Mouse (Mus musculus): ENCODE data around the gene Dydc1.
"Not testable (repeated sequence)": the region's sequence is repeated elsewhere in the genome, so short reads cannot be mapped to it uniquely, and the experiment has no call there.

The Dydc1 gene

DNA sequence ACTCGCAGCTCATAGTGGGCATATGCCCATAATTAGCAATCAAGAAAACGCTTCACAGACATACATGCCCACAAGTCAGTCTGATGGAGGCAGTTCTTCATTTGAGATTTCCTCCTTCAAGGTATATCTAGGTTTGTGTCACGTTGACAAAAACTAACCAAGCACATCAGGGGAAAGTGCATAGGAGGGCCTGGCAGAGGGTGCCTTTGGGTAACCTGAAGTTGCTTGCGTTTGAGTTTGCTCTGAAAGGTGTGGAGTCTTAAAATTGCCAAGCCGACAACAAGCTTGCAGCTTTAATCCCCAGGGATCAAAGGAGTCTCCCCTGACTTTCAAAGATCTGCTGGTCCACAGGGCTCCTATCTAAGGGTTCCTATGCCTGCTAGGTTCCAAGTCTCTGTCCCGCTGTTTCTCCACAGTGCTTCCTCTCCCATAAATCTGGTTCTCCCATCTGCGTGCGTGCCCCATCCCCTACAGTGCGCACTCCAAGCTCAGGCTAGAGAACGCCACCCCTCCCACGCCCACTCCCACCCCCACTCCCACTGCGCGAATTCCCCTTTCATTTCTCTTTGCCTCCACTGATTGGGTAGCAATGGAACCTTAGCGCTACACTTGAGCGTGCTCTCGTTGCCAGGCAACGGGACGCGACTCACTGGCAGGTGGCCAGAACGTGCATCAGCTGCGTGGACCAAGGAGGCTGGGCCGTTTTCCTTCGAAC, at the start of gene Dydc1:
Gene Dydc1 (plus strand): TSS at position 683 of the 715 bp plus-strand sequence.
- no peak for DNase-seq (ENCODE audit: low spot score)

GRCm38 (mm10) chr14:41025087-41025486, 47.6 kb upstream of the Dydc1 start:
- DNase-seq (ENCODE audit: low spot score): no peak

DNA sequence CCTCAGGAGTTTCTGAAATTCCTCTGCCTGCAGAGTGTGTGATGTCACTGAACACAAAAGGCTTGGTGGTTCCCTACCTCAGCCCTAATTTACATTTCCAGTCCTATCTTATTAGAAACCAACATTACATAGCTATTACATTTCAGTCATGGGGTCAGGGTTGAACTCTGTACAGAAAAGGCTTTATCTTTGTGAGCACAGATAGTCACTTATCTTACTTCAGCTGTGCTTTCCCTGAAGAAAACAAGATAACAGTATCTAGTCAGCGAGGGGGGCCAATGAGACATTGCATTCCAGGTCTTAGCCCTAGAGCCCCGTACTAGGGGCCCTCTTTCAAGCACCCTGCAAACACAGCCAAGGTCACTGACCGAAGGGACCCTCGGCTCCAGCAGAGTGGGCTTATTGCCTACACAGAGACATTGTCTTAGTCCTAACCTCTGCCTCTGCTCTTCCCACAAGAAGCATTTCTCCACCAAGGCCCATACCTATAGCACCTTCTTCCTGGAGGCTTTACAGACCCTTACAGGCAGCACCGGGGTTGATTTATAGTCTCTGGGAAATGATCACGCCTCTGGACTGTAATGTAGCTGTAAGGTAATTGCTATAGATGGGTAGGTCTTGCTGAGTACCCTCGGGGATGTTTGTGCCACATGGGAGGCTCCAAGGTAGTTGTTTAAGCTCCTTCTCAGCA, 47.0 kb upstream of the Dydc1 start:
- no peak for DNase-seq (ENCODE audit: low spot score)

GRCm38 (mm10) chr14:41029303-41029702, 43.4 kb upstream of the Dydc1 start:
- no peak for DNase-seq (ENCODE audit: low spot score)

- no peak for DNase-seq (ENCODE audit: low spot score)
These were observed 41.7 kb upstream of the Dydc1 start for GRCm38 (mm10) chr14:41030989-41031513.

DNA sequence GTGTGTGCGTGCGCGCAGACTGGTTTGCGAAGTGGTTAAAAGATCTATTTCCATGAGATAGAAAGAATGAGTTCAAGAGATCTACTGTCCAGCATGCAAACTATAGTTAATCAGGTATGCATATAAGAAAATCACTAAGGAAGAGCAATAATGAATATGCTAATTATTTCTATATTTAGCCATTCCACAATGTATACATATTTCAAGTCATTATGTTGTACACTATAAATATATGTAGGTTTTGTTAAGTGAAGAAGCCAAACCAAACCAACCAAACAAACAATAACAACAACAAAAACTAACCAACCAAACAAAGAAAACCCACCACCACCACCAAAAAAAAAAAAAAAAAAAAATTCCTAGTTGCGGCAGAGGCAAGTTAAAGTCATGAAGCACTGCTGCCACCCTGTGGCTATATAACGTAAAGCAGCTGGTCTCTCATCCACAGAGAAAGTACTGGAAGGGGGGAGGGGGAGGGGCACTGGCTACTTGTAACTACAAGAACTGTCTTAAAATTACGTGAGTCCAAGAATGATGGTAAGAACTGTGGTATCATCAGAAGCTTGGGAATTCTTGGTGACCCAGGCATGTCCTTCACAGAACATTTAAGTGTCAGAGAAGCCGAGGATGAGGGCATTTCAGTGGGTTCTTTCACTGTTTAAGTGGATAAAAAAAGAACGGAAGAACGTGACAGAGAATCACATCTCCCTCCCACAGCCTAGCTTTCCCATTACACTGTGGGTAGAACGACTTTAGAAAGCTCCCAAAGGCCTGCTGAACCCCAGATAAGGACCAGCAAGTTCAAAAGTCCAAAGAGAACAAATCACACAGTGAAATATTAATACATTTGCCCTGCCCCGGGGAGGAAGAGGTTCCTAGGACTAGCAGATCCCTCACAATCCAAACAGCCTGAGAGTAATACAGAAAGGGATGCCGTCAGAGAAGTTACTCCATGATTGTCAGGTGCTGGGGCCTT, 39.3 kb upstream of the Dydc1 start:
- peak; percentile 72 for DNase-seq (ENCODE audit: low spot score)

DNA sequence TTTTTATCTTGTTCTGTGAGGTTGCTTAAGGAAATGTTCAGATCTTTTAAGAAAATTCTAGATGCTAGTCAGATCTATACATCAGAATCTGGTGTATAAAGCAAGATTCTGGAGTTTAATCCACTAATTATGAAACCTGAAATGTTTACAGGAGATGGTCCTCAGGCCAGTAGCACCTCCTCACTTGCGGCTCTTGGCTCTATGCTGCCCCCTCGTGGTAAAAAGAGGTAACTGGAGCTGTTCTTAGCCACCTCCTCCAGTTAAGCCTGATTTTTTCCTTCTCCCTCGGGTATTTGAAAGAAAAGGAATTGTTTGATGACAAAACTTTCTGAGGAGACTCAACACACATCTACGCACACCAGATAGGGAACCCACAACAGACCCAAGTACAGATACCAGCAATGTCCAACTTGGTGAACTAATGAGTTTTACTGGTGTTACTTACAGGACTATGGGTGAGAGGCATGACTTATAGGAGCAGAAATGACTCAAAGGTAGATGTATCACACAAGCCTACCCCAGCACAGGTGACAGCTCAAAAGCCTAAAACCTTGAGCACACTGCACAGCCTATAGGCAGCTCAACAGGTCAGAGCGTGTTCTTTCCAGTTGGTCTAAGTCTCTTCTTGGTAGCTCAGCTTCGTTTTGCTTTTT, 37.4 kb upstream of the Dydc1 start:
- no peak for DNase-seq (ENCODE audit: low spot score)

- no peak for DNase-seq (ENCODE audit: low spot score)
These were observed 25.3 kb upstream of the Dydc1 start for GRCm38 (mm10) chr14:41047402-41047801.

- no peak for DNase-seq (ENCODE audit: low spot score)
These were observed 22.2 kb upstream of the Dydc1 start for GRCm38 (mm10) chr14:41050471-41050870.

DNA sequence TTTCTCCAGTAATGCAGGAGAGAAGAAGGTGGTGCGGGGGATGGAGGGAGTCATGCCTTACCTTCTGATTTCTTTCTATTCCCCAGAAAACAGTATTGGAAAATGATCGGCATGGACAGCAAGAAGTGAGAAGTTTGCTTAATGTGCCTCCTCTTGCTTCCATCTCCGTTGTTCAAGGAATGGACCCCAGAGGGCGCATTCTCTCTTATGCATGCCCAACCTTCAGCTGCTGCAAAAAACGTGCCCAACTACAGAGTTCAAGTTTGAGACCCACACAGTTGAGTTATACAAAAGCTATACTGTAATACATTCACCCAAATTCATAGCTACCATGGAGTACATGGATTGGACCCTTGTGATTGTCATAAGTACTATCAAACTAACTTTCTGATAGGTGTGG, 20.2 kb upstream of the Dydc1 start:
- no peak for DNase-seq (ENCODE audit: low spot score)

DNA sequence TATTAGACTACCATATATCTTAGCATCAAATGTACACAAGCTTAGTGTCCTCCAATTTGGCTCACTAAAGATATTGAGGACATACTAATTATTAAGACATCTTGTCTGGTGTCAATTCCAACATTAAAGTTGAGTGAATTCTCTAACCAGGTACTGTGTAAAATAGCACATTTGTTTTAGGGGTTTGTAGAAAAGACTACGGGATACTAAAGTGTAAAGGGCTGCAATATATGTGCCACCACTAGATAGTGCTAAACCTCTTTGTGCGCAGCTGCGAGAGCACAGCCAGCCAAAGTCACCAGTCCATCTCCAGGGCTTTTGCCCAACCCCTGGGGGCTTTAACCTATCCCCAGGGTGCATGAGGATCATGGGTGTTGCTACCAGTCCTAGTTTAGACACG, 19.5 kb upstream of the Dydc1 start:
- not testable (repeated sequence) for DNase-seq (ENCODE audit: low spot score)

DNA sequence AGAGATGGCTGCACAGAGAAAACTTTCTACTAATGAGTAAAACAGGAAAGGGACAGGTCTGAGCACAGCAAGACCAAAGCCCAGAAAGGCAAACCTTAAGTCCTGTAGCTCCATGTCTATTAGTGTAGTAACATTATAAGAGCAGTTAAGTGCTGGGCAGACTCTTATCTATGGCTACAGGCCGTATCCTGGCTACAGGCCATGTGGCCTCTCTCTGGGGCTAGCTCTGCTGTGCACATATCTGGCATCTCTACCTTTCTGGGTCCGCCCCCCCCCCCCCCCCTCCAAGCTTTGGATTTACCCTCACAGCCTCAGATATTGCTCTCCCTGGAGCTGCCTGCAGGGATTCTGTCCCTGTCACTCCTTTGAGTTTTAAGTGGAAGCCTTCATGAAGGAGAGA, 7.5 kb upstream of the Dydc1 start:
- no peak for DNase-seq (ENCODE audit: low spot score)

- DNase-seq (ENCODE audit: low spot score): no peak
These were observed 6.3 kb upstream of the Dydc1 start for GRCm38 (mm10) chr14:41066416-41066815.

- no peak for DNase-seq (ENCODE audit: low spot score)
These were observed 3.6 kb upstream of the Dydc1 start, which contains the start of gene Dydc2 for GRCm38 (mm10) chr14:41069108-41069507. TSS of gene Dydc2 (minus strand) at chr14:41069208.

DNA sequence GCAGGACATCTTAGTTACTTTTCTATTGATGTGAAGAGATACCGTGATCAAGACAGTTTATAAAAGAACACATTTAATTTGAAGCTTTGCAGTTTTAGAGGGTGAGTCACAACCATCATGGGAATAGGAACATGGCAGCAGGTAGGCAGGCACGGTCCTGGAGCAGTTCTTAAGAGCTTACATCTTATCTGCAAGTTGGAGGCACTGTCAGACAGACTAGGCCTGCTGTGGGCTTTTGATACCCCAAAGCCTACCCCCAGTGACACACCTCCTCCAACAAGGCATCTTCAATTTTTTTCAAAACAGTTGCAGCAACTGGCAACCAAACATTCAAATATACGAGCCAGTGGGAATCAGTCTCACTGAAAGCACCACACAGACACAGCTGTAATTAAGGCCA, 2.4 kb upstream of the Dydc1 start:
- no peak for DNase-seq (ENCODE audit: low spot score)

GRCm38 (mm10) chr14:41072944-41073275, 199 bp downstream of the Dydc1 start:
- DNase-seq (ENCODE audit: low spot score): no peak

DNA sequence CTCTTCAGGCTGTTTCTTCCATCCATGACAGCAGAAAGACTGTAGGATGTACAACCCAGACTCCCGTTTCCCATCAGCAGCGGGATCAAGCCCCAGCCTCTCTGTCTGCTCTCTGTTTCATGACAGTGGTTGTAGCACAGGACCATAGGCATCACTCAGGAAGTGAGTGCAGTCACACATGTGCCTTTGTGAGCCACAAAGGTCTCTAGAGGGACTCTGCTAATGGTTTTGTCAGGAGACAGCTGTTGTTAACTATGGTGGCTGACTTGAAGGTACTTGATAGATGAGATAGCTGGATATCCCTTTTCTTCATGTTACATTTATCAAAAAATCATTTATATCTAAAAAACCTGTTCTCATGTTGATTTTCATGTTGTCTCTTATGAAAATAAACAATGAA, 9.7 kb downstream of the Dydc1 start:
- DNase-seq (ENCODE audit: low spot score): no peak

GRCm38 (mm10) chr14:41087509-41087908, 14.8 kb downstream of the Dydc1 start:
- DNase-seq (ENCODE audit: low spot score): no peak

DNA sequence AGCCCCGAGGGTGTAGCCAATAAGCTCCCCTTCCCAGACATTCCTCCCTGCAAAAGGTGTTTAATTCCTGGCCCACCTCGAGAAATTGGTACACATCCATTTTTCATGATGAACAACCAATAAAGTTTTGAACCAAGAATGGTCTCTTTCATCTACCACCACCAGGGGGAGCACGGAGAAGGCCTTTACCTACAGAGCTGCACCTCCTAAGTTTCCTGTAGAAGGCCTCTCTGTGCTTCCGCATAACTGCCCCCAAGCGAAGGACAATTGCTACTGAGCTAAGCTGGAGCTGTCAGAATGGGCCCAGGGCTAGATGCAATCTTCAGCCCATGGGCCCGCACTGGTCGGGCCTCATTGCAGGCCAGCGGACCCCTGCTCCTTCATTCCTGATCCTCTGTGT, 18.1 kb downstream of the Dydc1 start:
- DNase-seq (ENCODE audit: low spot score): no peak

DNA sequence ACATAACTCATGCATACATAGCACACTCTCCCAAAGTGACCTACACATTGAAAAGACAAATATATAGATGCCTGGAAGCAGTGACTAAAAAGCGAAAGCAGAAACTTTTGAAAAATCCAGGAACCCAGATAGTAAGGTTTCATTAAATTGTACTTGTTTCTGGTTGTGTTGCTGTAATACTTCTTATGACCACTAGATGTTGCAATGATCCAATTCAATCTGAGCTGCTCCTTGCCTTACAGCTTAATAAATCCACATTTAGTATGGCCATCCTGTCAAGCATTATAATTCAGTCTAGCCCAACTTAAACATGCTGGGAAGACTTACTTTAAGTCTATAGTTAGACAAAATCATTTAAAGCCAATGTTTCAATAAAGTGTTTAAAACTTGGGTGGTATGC, 21.4 kb downstream of the Dydc1 start:
- no peak for DNase-seq (ENCODE audit: low spot score)

DNA sequence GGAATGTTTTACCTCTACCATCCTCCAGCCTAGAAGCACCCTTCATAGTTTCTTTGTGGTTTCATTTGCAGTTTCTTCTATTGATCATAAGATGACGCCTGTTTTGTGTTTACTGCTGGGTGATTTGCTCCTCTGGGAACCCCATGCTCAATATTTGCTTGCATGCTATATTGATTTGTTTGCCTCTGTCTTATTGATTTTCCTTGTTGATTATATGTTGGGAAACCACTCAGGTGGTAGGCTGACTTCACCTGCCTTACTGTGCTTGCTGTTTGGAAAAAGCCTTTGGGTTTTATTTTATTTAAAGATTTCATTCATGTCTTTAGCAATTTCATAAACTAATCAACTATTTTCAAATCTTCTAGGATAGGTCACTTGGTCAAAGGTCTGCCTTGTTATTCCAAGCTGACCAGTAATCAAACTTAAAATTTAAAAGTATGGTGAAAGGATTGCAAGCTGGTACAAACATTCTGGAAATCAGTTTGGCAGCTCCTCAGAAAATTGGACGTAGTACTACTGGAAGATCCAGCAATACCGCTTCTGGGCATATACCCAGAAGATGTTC, 23.7 kb downstream of the Dydc1 start:
- DNase-seq (ENCODE audit: low spot score): no peak

- DNase-seq (ENCODE audit: low spot score): no peak
These were observed 26.0 kb downstream of the Dydc1 start for GRCm38 (mm10) chr14:41098726-41099125.

Data from left cerebral cortex, adult 11 months (tissue).